Mouse (Mus musculus) lung, embryonic 15.5 days (tissue): ENCODE measurements around the gene Cald1. TPM values are rescaled to one million over a fixed set of nuclear protein-coding genes. Genes with fewer than 3 reads are reported as not detected.
A peak's percentile ranks its signal among the peaks of the same experiment; 100 is the strongest.

Experiments
- ATAC-seq: fragments of 200-750 bp; cut with Nextera tagmentation; 2 replicates; pipeline ENCODE4 v1.8.0; 2017; ENCODE audit warnings: moderate number of reproducible peaks, borderline replicate concordance; ENCODE audit not compliant: low FRiP score, low TSS enrichment; ENCODE audit errors: extremely low read depth
- H3K27ac ChIP-seq: fragments of 300-500 bp; sonication (generic); 2 replicates; pipeline ENCODE4 v1.5.1; 2015; ENCODE audit warnings: moderate library complexity, mild to moderate bottlenecking, inconsistent platforms
- H3K27me3 ChIP-seq: fragments of 300-500 bp; sonication (generic); 2 replicates; pipeline ENCODE4 v1.6.1; 2015; ENCODE audit warnings: inconsistent platforms
- H3K36me3 ChIP-seq: fragments of 300-500 bp; sonication (generic); 2 replicates; pipeline ENCODE4 v1.6.1; 2015; ENCODE audit warnings: inconsistent platforms
- H3K4me1 ChIP-seq: fragments of 300-500 bp; sonication (generic); 2 replicates; pipeline ENCODE4 v1.6.1; 2015; ENCODE audit warnings: inconsistent platforms
- H3K4me2 ChIP-seq: fragments of 300-500 bp; sonication (generic); 2 replicates; pipeline ENCODE4 v1.6.1; 2015; ENCODE audit warnings: inconsistent platforms, mild to moderate bottlenecking, moderate library complexity
- H3K4me3 ChIP-seq: fragments of 300-500 bp; sonication (generic); 2 replicates; pipeline ENCODE4 v1.5.1; 2015; ENCODE audit warnings: mild to moderate bottlenecking, inconsistent platforms
- H3K9ac ChIP-seq: fragments of 300-500 bp; sonication (generic); 2 replicates; pipeline ENCODE4 v1.6.1; 2015; ENCODE audit warnings: inconsistent platforms
- H3K9me3 ChIP-seq: fragments of 300-500 bp; sonication (generic); 2 replicates; pipeline ENCODE4 v1.6.1; 2016; ENCODE audit warnings: inconsistent platforms
- WGBS: fragments of 180-500 bp; shearing (Covaris S2); methylation state at CpG from one replicate; pipeline ENCODE4 v1.1.7; 2015; 5-methylcytosine and 5-hydroxymethylcytosine counted together
- polyA plus RNA-seq: library from polyadenylated mRNA; unstranded; fragments of >200 nt; fragmentation: Nextera tagmentation; extraction: Ambion mirVana; gene quantifications from 2 replicates; pipeline ENCODE4 v1.2.1, GENCODE M21; 2015

The Cald1 gene
- polyA plus RNA-seq, 1 experiment from 2014 or later: 292 TPM

- no peak for ATAC-seq
- Histone ChIP-seq H3K27me3 (no peaks in the 10 kb centered on the region), H3K27ac (peak overlapping the region; percentile 100), H3K4me1 (0 out of 2 replicates have a peak, but pooled peaks cover 3% of the 10 kb centered on the region), H3K9me3 (no peaks in the 10 kb centered on the region), H3K4me3 (peak overlapping the region; percentile 74), H3K4me2 (peak overlapping the region; percentile 84), H3K36me3 (peaks cover 10% of the 10 kb centered on the region; the same call in 1 of the 2 replicates), H3K9ac (peak overlapping the region; percentile 95)
- WGBS: 2% methylated on average over 13 of the region's 13 CpGs
These were observed 182.6 kb downstream of the Cald1 start for GRCm38 (mm10) chr6:34780943-34781289.

DNA sequence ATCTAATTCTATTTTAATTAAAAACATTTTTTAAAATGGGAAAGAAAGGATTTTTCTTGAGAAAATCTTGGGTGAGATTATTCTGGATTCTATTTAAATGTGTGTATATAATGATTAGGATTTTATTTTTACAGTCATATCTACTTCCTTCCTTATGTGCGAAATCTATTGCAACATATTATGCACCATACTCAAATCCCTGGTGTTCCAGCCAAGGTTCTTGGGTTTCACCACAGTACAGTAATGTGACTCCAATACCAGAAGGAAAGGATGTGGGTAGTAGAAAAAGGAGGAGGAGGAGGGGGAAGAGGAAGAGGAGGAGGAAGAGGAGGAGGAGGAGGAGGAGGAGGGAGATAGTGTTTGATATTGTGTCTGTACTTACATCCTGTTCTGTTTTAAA, 184.2 kb downstream of the Cald1 start:
- Histone ChIP-seq H3K4me2 (no peak overlapping the region), H3K27ac (no peak overlapping the region), H3K4me3 (no peak overlapping the region), H3K36me3 (peaks cover 15% of the 10 kb centered on the region; the same call in 1 of the 2 replicates), H3K9me3 (no peaks in the 10 kb centered on the region), H3K4me1 (0 out of 2 replicates have a peak, but pooled peaks cover 3% of the 10 kb centered on the region), H3K9ac (no peak overlapping the region), H3K27me3 (no peaks in the 10 kb centered on the region)
- 81% methylated on average over 1 of the region's 1 CpGs for WGBS
- no peak for ATAC-seq

DNA sequence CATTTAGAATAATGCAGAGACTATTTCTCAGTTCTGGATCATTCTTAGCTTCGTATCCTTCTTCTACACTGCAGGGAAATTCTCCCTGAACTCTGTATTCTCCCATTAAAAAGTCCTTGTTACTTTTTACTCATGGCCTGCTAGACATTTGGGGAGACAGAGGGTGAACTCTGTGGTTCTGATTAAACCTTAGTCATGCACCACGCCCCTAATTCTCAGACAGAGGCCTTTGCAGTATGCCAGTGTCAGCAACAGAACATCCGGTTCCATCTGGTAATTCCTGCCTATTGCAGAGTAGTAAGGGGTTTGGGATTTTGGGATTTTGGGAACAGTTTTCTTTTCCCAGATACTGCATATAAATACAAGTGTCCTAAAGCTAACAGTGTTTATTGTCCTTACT, 198.6 kb downstream of the Cald1 start:
- no peaks in the 10 kb centered on the region for H3K27me3 ChIP-seq
- ATAC-seq: no peak
- peak overlapping the region; percentile 89 for H3K27ac ChIP-seq
- H3K4me1 ChIP-seq: peaks cover 9% of the 10 kb centered on the region
- no peaks in the 10 kb centered on the region for H3K9me3 ChIP-seq
- no peak overlapping the region for H3K9ac ChIP-seq
- no peak overlapping the region for H3K4me2 ChIP-seq
- WGBS: 64% methylated on average over 3 of the region's 3 CpGs
- H3K36me3 ChIP-seq: no peaks in the 10 kb centered on the region
- H3K4me3 ChIP-seq: no peak overlapping the region

GRCm38 (mm10) chr6:34797887-34798286, 199.6 kb downstream of the Cald1 start:
- H3K27me3 ChIP-seq: no peaks in the 10 kb centered on the region
- H3K9me3 ChIP-seq: no peaks in the 10 kb centered on the region
- no peaks in the 10 kb centered on the region for H3K36me3 ChIP-seq
- ATAC-seq: peak; percentile 92
- peak overlapping the region; percentile 89 for H3K27ac ChIP-seq
- no peak overlapping the region for H3K9ac ChIP-seq
- peaks cover 9% of the 10 kb centered on the region for H3K4me1 ChIP-seq
- H3K4me2 ChIP-seq: no peak overlapping the region
- no peak overlapping the region for H3K4me3 ChIP-seq
- 34% methylated on average over 3 of the region's 3 CpGs for WGBS

DNA sequence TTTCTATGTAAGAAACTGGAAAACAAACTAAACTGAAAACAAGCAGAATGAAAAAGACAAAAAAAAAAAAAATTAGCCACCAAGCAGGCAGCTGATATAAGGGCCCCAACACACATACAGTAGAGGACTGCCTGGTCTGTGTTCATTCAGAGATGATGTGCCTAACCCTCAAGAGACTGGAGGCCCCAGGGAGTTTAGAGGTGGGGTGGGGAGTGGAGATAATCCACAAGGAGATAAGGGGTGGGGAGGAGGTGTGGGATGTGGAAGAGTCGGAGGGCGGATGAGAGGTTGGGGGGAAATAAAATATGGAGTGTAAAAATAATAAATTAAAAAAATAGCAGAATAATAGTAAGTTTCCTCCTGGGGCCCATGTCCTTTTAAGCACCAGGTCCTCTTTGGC, 207.3 kb downstream of the Cald1 start:
- no peak overlapping the region for H3K9ac ChIP-seq
- H3K9me3 ChIP-seq: no peaks in the 10 kb centered on the region
- no peak for ATAC-seq
- no peaks in the 10 kb centered on the region for H3K36me3 ChIP-seq
- no peak overlapping the region for H3K27ac ChIP-seq
- no peaks in the 10 kb centered on the region for H3K27me3 ChIP-seq
- 46% methylated on average over 2 of the region's 2 CpGs for WGBS
- no peak overlapping the region for H3K4me3 ChIP-seq
- H3K4me2 ChIP-seq: no peak overlapping the region
- no peaks in the 10 kb centered on the region for H3K4me1 ChIP-seq

- ATAC-seq: no peak
- WGBS: 81% methylated on average over 4 of the region's 4 CpGs
These were observed 212.4 kb downstream of the Cald1 start for GRCm38 (mm10) chr6:34810651-34811050.

GRCm38 (mm10) chr6:34824406-34824805, 226.1 kb downstream of the Cald1 start:
- Histone ChIP-seq H3K36me3 (no peaks in the 10 kb centered on the region), H3K9me3 (0 out of 2 replicates have a peak, but pooled peaks cover 3% of the 10 kb centered on the region), H3K4me3 (no peak overlapping the region), H3K27ac (no peak overlapping the region), H3K9ac (no peak overlapping the region), H3K4me2 (no peak overlapping the region), H3K27me3 (no peaks in the 10 kb centered on the region), H3K4me1 (peaks cover 9% of the 10 kb centered on the region)
- ATAC-seq: no peak

More at GRCm38 (mm10) chr6:34810651-34811050, 212.4 kb downstream of the Cald1 start:
- H3K4me3 ChIP-seq: no peak overlapping the region
- no peak overlapping the region for H3K27ac ChIP-seq
- no peaks in the 10 kb centered on the region for H3K9me3 ChIP-seq
- no peak overlapping the region for H3K4me2 ChIP-seq
- H3K27me3 ChIP-seq: no peaks in the 10 kb centered on the region
- no peaks in the 10 kb centered on the region for H3K4me1 ChIP-seq
- H3K36me3 ChIP-seq: no peaks in the 10 kb centered on the region
- no peak overlapping the region for H3K9ac ChIP-seq

Other genes with a start within 250 kb of the Cald1 start
- 8.6 and 9.8 TPM in 2 replicates for gene Akr1b8, start 244.4 kb upstream of the Cald1 start, polyA plus RNA-seq
- gene Akr1b10, start 214.3 kb upstream of the Cald1 start, polyA plus RNA-seq: 23.7 and 24.5 TPM in 2 replicates
- gene Akr1b7, start 186.2 kb upstream of the Cald1 start, polyA plus RNA-seq: 0.65 TPM in 1 of 2 replicates, not detected in the other
- gene Bpgm, start 122.3 kb upstream of the Cald1 start, polyA plus RNA-seq: 65.7 and 66.7 TPM in 2 replicates
- gene Agbl3, start 181.9 kb downstream of the Cald1 start, polyA plus RNA-seq: 9.2 and 11.4 TPM in 2 replicates